Mouse (Mus musculus) erythroblast, embryonic 14.5 days (primary cell): ENCODE measurements around the gene Olfr1252.

Experiments used
- GATA1 ChIP-seq: IDR thresholded peaks from 2 replicates; pipeline ENCODE4 v1.6.1; 2012; ENCODE audit warnings: low read length, inconsistent platforms, mixed read lengths
- TAL1 ChIP-seq: IDR thresholded peaks from 3 replicates; pipeline ENCODE4 v1.6.1; 2012; ENCODE audit warnings: low read length, inconsistent platforms, mixed read lengths

GRCm38 (mm10) chr2:89691980-89692379 lies 32.8 kb downstream of the Olfr1252 start:
- TF ChIP-seq GATA1: no peak
- TF ChIP-seq TAL1: no peak
